Mouse (Mus musculus): ENCODE measurements around the gene Cmss1. TPM values are rescaled to one million over a fixed set of nuclear protein-coding genes. Genes with fewer than 3 reads are reported as not detected.
A peak's percentile ranks its signal among the peaks of the same experiment; 100 is the strongest.

Gene Cmss1
- 55.3 and 73.6 TPM in 2 replicates for total RNA-seq (2014; fragmentation: Nextera tagmentation)
- 135 and 155 TPM in 2 replicates for total RNA-seq (2017)

GRCm38 (mm10) chr16:57606444-57607227 is at the start of gene Cmss1:
Gene Cmss1 (minus strand): TSS chr16:57606864.
- peak; percentile 95 for ATAC-seq (replicated peaks; ENCODE audit: low FRiP score, low TSS enrichment, poor library complexity, severe bottlenecking)

DNA sequence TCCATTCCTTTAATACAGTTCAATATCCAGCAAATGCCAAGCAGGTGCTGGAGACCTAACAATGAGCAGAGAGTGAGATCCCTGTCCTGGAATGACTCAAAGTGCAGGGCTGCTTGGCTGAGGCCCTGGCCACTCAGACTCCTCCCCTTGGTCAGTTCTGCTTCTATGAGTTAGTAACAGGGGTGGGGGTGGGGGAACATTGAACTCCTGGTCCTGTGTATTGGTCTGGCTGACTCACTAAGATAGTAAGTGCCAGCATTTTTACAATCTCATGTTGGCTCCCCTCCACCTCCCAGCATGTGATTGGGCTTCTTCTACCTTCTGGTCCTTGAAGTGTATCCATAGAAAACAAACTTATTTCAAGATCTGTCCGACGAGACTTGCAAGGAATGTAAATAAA is 43.2 kb upstream of the Cmss1 start:
- ATAC-seq (replicated peaks; ENCODE audit: low FRiP score, low TSS enrichment, poor library complexity, severe bottlenecking): no peak

DNA sequence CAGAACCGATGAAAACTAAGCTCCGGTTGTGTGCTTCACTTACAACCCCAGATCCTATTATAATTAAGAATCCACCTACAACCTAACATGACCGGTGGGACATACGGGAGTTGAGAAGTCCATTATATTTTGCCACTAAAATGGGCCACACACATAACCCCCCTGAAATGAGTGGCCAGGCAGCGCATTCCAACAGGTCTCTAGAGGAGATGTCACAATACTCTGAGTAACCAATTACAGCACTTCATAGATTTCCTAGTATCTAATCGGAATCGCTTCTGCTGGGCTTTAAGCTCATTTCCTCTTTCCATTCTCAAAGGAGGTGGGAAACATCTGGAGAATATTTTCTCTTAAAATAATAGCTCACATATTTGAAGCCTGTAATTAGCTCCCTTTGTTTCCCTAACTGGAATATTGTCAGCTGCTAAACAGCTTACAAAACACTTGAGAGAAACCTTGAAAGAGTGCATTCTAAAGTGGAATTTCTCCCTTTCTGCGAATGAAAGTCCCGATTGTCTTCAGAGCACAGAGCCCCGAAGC is 34.8 kb upstream of the Cmss1 start:
- no peak for ATAC-seq (replicated peaks; ENCODE audit: low FRiP score, low TSS enrichment, poor library complexity, severe bottlenecking)

DNA sequence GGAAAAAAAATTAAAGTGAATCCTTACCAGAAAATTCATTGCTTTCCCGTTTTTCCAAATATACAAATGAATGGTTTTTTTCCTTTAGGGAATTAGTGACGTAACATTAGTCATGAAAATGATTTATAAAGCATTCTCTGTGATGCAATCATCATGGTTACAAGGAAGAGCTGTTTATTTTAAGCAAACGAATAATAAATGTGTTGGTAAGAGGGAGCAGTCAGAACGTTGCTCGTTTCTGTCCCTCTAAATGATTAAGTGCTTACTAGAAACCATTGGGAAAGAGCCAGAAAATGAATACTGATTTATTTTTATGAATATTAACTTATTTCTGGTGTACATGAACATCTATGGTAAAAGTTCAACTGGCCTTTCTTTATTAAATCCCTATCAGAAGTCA is 28.1 kb upstream of the Cmss1 start:
- no peak for ATAC-seq (replicated peaks; ENCODE audit: low FRiP score, low TSS enrichment, poor library complexity, severe bottlenecking)

GRCm38 (mm10) chr16:57634191-57634590 is 27.5 kb upstream of the Cmss1 start:
- ATAC-seq (replicated peaks; ENCODE audit: low FRiP score, low TSS enrichment, poor library complexity, severe bottlenecking): peak; percentile 96

GRCm38 (mm10) chr16:57611768-57612167 is 5.1 kb upstream of the Cmss1 start:
- ATAC-seq (replicated peaks; ENCODE audit: low FRiP score, low TSS enrichment, poor library complexity, severe bottlenecking): peak; percentile 62; the same call in 1 of the 2 replicates

- no peak for ATAC-seq (replicated peaks; ENCODE audit: low FRiP score, low TSS enrichment, poor library complexity, severe bottlenecking)
Observed at GRCm38 (mm10) chr16:57601031-57601430, 5.6 kb downstream of the Cmss1 start.

DNA sequence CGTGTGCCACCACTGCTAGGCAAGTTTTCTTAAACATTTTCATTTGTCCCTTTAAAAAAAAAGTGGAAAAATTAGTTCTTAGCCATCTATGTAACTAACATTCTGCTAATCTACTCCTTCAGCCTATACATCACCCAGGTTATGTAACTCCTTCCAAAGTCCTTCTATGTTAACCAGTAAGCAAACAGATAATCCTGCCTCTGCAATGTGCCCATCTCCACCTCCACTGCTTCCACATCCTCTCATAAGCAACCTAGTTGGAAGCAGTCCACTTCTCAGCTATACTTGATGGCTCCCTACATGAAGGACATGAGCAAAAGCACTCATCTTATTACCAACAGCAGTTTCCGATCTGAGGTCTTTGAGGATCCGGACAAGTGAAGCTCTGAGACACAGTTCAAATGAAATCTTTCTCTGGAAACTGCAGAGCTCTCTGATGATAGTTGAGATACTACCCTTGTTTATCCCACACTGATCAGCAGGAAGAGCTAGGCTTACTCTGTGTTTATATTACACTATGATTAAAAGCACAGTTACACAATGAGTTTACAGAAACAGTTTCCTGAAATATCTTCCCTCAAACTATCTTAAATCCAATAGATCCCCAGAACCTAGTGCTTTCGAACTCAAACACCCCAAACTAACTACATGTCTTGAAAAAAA is 9.2 kb downstream of the Cmss1 start:
- ATAC-seq (replicated peaks; ENCODE audit: low FRiP score, low TSS enrichment, poor library complexity, severe bottlenecking): no peak

GRCm38 (mm10) chr16:57593422-57594157 is 13.1 kb downstream of the Cmss1 start:
- ATAC-seq (replicated peaks; ENCODE audit: low FRiP score, low TSS enrichment, poor library complexity, severe bottlenecking): peak; percentile 88

DNA sequence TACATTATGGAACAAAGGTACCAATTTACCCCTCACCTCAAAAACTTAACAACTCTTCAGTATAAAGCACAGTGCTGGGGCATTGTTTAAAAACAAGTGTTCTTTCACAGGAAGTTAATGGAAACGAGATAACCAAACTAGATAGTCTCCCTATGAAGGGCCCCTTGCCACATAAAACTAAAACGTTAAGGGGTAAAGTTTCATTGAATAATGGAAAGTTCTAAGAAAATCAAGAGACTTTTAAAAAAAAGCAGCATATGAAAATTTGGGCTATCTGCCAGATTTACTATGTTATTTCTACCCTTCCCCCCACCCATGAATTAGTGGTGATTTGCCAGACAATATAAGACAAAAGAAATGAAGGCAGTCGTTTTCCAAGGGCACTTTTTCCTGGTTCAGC is 21.5 kb downstream of the Cmss1 start:
- no peak for ATAC-seq (replicated peaks; ENCODE audit: low FRiP score, low TSS enrichment, poor library complexity, severe bottlenecking)

DNA sequence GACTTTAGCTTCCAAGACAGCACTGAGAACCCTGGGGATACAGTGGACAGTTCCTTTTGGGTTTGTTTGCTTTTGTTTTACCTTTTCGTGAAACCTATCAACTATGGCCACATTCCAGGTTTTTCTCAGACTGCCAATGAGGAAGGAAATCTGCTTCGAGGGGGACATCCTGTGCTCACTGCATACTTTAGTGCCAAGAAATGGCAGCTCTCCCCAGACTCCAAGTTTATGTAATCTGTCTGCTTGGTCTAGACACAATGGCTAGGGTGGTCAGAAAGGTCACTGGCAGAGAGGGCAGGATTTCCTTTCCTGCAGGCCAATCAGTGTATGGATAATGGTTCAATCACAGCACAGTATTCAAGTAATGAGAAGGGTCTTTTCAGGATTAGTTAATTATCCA is 24.7 kb downstream of the Cmss1 start:
- no peak for ATAC-seq (replicated peaks; ENCODE audit: low FRiP score, low TSS enrichment, poor library complexity, severe bottlenecking)

GRCm38 (mm10) chr16:57580041-57580440 is 26.6 kb downstream of the Cmss1 start:
- ATAC-seq (replicated peaks; ENCODE audit: low FRiP score, low TSS enrichment, poor library complexity, severe bottlenecking): no peak

DNA sequence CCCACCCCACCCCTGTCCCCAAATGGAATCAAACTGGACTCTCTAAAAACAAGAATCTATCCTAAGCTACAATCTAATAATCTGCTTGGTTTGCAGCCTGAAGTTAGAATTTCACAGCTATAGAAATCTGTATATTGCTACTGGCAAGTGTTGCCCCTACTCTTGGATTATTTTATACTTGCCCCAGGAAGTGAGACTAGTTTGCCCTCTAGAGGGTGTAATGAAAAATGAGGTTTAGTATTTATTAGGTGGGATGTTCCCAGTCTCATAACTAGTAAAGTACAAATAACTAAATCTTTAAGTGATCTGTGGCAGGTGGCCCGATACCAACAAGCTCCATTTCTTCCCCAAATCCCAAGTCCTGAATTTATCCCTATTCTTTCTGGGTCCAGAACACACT is 29.1 kb downstream of the Cmss1 start:
- ATAC-seq (replicated peaks; ENCODE audit: low FRiP score, low TSS enrichment, poor library complexity, severe bottlenecking): 0 out of 2 replicates have a peak, but pooled peaks have one; percentile 50

GRCm38 (mm10) chr16:57575764-57576388 is 30.8 kb downstream of the Cmss1 start:
- ATAC-seq (replicated peaks; ENCODE audit: low FRiP score, low TSS enrichment, poor library complexity, severe bottlenecking): no peak

DNA sequence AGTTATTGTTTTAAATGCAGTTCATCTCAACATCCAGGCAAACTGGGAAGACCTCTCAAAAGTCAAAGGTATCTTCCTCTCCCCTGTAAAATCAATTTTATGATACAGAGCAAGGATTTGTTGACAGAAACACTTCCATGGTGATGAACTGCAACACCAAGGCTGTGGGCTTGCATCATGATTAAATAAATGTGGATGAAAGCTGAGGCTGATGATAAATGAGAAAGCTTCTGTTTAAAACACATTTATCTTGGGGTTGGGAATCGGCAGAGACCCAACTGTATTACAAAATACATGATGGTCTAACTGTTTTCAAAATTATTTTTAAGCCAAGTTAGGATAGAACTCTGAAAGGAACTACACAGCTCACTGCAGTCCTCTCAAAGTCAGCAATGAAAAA is 32.8 kb downstream of the Cmss1 start:
- ATAC-seq (replicated peaks; ENCODE audit: low FRiP score, low TSS enrichment, poor library complexity, severe bottlenecking): no peak

GRCm38 (mm10) chr16:57570789-57571311 is 35.8 kb downstream of the Cmss1 start:
- no peak for ATAC-seq (replicated peaks; ENCODE audit: low FRiP score, low TSS enrichment, poor library complexity, severe bottlenecking)

GRCm38 (mm10) chr16:57568648-57569404 is 37.8 kb downstream of the Cmss1 start:
- ATAC-seq (replicated peaks; ENCODE audit: low FRiP score, low TSS enrichment, poor library complexity, severe bottlenecking): no peak

GRCm38 (mm10) chr16:57566215-57566614 is 40.4 kb downstream of the Cmss1 start:
- peak; percentile 65 for ATAC-seq (replicated peaks; ENCODE audit: low FRiP score, low TSS enrichment, poor library complexity, severe bottlenecking)

GRCm38 (mm10) chr16:57564807-57565206 is 41.9 kb downstream of the Cmss1 start:
- ATAC-seq (replicated peaks; ENCODE audit: low FRiP score, low TSS enrichment, poor library complexity, severe bottlenecking): no peak

Data from megakaryocyte-erythroid progenitor cell, adult 5-6 weeks (primary cell).